Mouse (Mus musculus) myocyte (in vitro differentiated cells): Measurements from ENCODE around the gene Piwil1.

ENCODE experiments used
- CEBPB ChIP-seq: IDR thresholded peaks from 2 replicates; pipeline ENCODE4 v1.6.1; 2011; ENCODE audit warnings: mild to moderate bottlenecking, moderate library complexity; ENCODE audit not compliant: poor library complexity, insufficient read depth, severe bottlenecking
- E2F4 ChIP-seq: IDR thresholded peaks from one replicate; pipeline ENCODE4 v1.6.1; 2011; ENCODE audit warnings: mild to moderate bottlenecking, control low read depth, moderate library complexity; ENCODE audit not compliant: insufficient read depth
- MAX ChIP-seq: IDR thresholded peaks from one replicate; pipeline ENCODE4 v1.6.1; 2011; ENCODE audit warnings: low read depth, mild to moderate bottlenecking, control low read depth
- MYOD1 ChIP-seq, 3 experiments: IDR thresholded peaks; one replicate each; pipeline ENCODE4 v1.6.1; 2011; ENCODE audit warnings: control low read depth in 2 of 3, low read depth in 2 of 3, mild to moderate bottlenecking in 2 of 3, moderate library complexity in 1 of 3; ENCODE audit not compliant: insufficient read length in 2 of 3, control insufficient read depth in 1 of 3
- MYOG ChIP-seq, 3 experiments: IDR thresholded peaks; one replicate each; pipeline ENCODE4 v1.6.1; 2011; ENCODE audit warnings: control low read depth in 2 of 3, low read depth in 2 of 3, mild to moderate bottlenecking in 2 of 3; ENCODE audit not compliant: insufficient read length in 2 of 3, control insufficient read depth in 1 of 3, insufficient read depth in 1 of 3
- POLR2A ChIP-seq: IDR thresholded peaks from one replicate; pipeline ENCODE4 v1.6.1; 2011; ENCODE audit warnings: low read depth, mild to moderate bottlenecking, control low read depth, moderate library complexity; ENCODE audit not compliant: insufficient read length
- POLR2AphosphoS2 ChIP-seq: IDR thresholded peaks from one replicate; pipeline ENCODE4 v1.6.1; 2011; ENCODE audit warnings: low read depth, control low read depth; ENCODE audit not compliant: insufficient read length
- REST ChIP-seq: IDR thresholded peaks from one replicate; pipeline ENCODE4 v1.6.1; 2011; ENCODE audit warnings: mild to moderate bottlenecking, control low read depth, moderate library complexity; ENCODE audit not compliant: insufficient read depth, insufficient read length
- SRF ChIP-seq: IDR thresholded peaks from one replicate; pipeline ENCODE4 v1.6.1; 2011; ENCODE audit warnings: low read depth; ENCODE audit not compliant: control insufficient read depth, insufficient read length
- TCF12 ChIP-seq: IDR thresholded peaks from one replicate; pipeline ENCODE4 v1.6.1; 2011; ENCODE audit warnings: mild to moderate bottlenecking, control low read depth; ENCODE audit not compliant: poor library complexity, insufficient read depth, severe bottlenecking
- TCF3 ChIP-seq: IDR thresholded peaks from one replicate; pipeline ENCODE4 v1.6.1; 2011; ENCODE audit warnings: low read depth, control low read depth; ENCODE audit not compliant: insufficient read length
- USF1 ChIP-seq: IDR thresholded peaks from one replicate; pipeline ENCODE4 v1.6.1; 2011; ENCODE audit warnings: low read depth, mild to moderate bottlenecking, control low read depth, moderate library complexity

DNA sequence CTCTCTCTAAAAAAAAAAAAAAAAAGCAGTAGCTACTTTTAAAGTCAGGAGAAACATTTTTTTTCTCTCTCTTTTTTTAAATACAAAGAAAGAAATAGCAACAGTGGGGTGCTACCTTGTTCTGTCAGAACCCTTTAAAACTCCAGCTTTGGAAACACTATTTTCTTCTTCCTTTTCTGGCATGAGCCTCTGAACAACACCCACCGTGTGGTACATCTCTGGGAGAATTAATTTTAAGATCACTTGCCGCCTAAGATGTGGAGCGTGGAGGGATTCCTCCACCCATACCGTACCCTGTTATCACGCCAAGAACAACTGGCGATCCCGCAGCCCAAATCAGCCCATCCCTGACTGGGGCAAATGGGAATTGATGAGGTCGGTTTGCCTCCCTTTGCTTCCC, 42.2 kb upstream of the Piwil1 start:
- TF ChIP-seq MAX, result no peak
- no peak for TF ChIP-seq POLR2A
- no peak for TF ChIP-seq MYOD1 (IDR thresholded peaks at IDR 0.05; ENCODE audit: control insufficient read depth in 1 of 3, insufficient read length in 2 of 3, low read depth in 2 of 3)
- TF ChIP-seq CEBPB, result no peak
- TF ChIP-seq USF1, result no peak
- no peak for TF ChIP-seq TCF12
- no peak for TF ChIP-seq POLR2AphosphoS2
- TF ChIP-seq E2F4, result no peak
- no peak for TF ChIP-seq TCF3
- TF ChIP-seq MYOG (IDR thresholded peaks at IDR 0.05; ENCODE audit: control insufficient read depth in 1 of 3, insufficient read depth in 1 of 3, insufficient read length in 2 of 3, low read depth in 2 of 3), result no peak
- TF ChIP-seq SRF, result no peak
- no peak for TF ChIP-seq REST
